Mouse (Mus musculus) kidney, postnatal 10 days (tissue): Measurements from ENCODE around the gene 6820408C15Rik.
A peak's percentile ranks its signal among the peaks of the same experiment; 100 is the strongest.

Source experiments
- DNase-seq: peaks from one replicate; pipeline ENCODE4 v3.0.0; 2021; ENCODE audit warnings: mixed read lengths

Gene 6820408C15Rik

GRCm38 (mm10) chr2:152415287-152415686 is at the start of gene 6820408C15Rik:
6820408C15Rik (plus strand) TSS chr2:152415587.
- no peak for DNase-seq

- no peak for DNase-seq
Measured at GRCm38 (mm10) chr2:152367917-152368316, 47.5 kb upstream of the 6820408C15Rik start.

- peak; percentile 73 for DNase-seq
Measured at GRCm38 (mm10) chr2:152368532-152369140, 46.8 kb upstream of the 6820408C15Rik start.

- DNase-seq, result no peak
Measured at GRCm38 (mm10) chr2:152372104-152372503, 43.3 kb upstream of the 6820408C15Rik start.

- DNase-seq, result no peak
Measured at GRCm38 (mm10) chr2:152372661-152373060, 42.7 kb upstream of the 6820408C15Rik start.

- no peak for DNase-seq
Measured at GRCm38 (mm10) chr2:152373547-152373946, 41.8 kb upstream of the 6820408C15Rik start.

- DNase-seq, result no peak
Measured at GRCm38 (mm10) chr2:152375652-152376344, 39.6 kb upstream of the 6820408C15Rik start.

GRCm38 (mm10) chr2:152376345-152376741 is 39.0 kb upstream of the 6820408C15Rik start, which contains the start of gene Nrsn2:
Nrsn2 (minus strand) TSS chr2:152376638.
- no peak for DNase-seq

GRCm38 (mm10) chr2:152384191-152384590 is 31.2 kb upstream of the 6820408C15Rik start:
- no peak for DNase-seq

GRCm38 (mm10) chr2:152392786-152393185 is 22.6 kb upstream of the 6820408C15Rik start:
- DNase-seq, result peak; percentile 59

- DNase-seq, result peak; percentile 27
Measured at GRCm38 (mm10) chr2:152393225-152394017, 22.0 kb upstream of the 6820408C15Rik start.

GRCm38 (mm10) chr2:152395271-152395920 is 20.0 kb upstream of the 6820408C15Rik start:
- DNase-seq, result peak; percentile 47

- peak; percentile 95 for DNase-seq
Measured at GRCm38 (mm10) chr2:152396110-152397003, 19.0 kb upstream of the 6820408C15Rik start.

- peak; percentile 92 for DNase-seq
Measured at GRCm38 (mm10) chr2:152397004-152397589, 18.3 kb upstream of the 6820408C15Rik start.

GRCm38 (mm10) chr2:152397680-152398435 is 17.5 kb upstream of the 6820408C15Rik start, which contains the start of gene Sox12:
Sox12 (minus strand) TSS chr2:152398063.
- peak; percentile 100 for DNase-seq

GRCm38 (mm10) chr2:152398691-152399090 is 16.7 kb upstream of the 6820408C15Rik start:
- DNase-seq, result peak; percentile 97

- no peak for DNase-seq
Measured at GRCm38 (mm10) chr2:152399122-152399542, 16.3 kb upstream of the 6820408C15Rik start.

- peak; percentile 98 for DNase-seq
Measured at GRCm38 (mm10) chr2:152406126-152406525, 9.3 kb upstream of the 6820408C15Rik start.

- DNase-seq, result peak; percentile 22
Measured at GRCm38 (mm10) chr2:152409781-152410180, 5.6 kb upstream of the 6820408C15Rik start.

- peak; percentile 97 for DNase-seq
Measured at GRCm38 (mm10) chr2:152410971-152411371, 4.4 kb upstream of the 6820408C15Rik start.
